Mouse (Mus musculus) cerebellum, postnatal 10 days (tissue): ENCODE measurements around the gene Cep128.
"Not testable (repeated sequence)": the region's sequence is repeated elsewhere in the genome, so short reads cannot be mapped to it uniquely, and the experiment has no call there.

Experiments used
- DNase-seq, 2 experiments: peaks; one replicate each; pipeline ENCODE4 v3.0.0; 2021; ENCODE audit warnings: mixed read lengths in 2 of 2

Gene Cep128

GRCm38 (mm10) chr12:91059704-91060318, 324.4 kb downstream of the Cep128 start:
- no peak for DNase-seq

- peak; percentile 48 to 64 for DNase-seq
Observed at GRCm38 (mm10) chr12:91056885-91057284, 327.3 kb downstream of the Cep128 start.

GRCm38 (mm10) chr12:91052301-91052700, 331.9 kb downstream of the Cep128 start:
- peak in 1 of 2 experiments; percentile 31 for DNase-seq

GRCm38 (mm10) chr12:91050593-91051325, 333.4 kb downstream of the Cep128 start:
- peak; percentile 84 to 86 for DNase-seq

GRCm38 (mm10) chr12:91041363-91041762, 342.8 kb downstream of the Cep128 start:
- DNase-seq, result no peak

GRCm38 (mm10) chr12:91040267-91040905, 343.8 kb downstream of the Cep128 start:
- DNase-seq, result peak; percentile 47 to 53

- no peak for DNase-seq
Observed at GRCm38 (mm10) chr12:91029116-91029515, 355.1 kb downstream of the Cep128 start.

- no peak for DNase-seq
Observed at GRCm38 (mm10) chr12:91027681-91028080, 356.5 kb downstream of the Cep128 start.

GRCm38 (mm10) chr12:91027100-91027499, 357.1 kb downstream of the Cep128 start:
- DNase-seq, result no peak

- DNase-seq, result no peak
Observed at GRCm38 (mm10) chr12:91015075-91015474, 369.1 kb downstream of the Cep128 start.

- DNase-seq, result no peak
Observed at GRCm38 (mm10) chr12:91013043-91013442, 371.2 kb downstream of the Cep128 start.

- DNase-seq, result peak; percentile 18
Observed at GRCm38 (mm10) chr12:91012184-91012583, 372.0 kb downstream of the Cep128 start.

- DNase-seq, result no peak
Observed at GRCm38 (mm10) chr12:91008736-91009135, 375.5 kb downstream of the Cep128 start.

GRCm38 (mm10) chr12:91008170-91008569, 376.0 kb downstream of the Cep128 start:
- DNase-seq, result no peak

GRCm38 (mm10) chr12:90997539-90997938, 386.7 kb downstream of the Cep128 start:
- peak; percentile 64 to 73 for DNase-seq

- DNase-seq, result no peak
Observed at GRCm38 (mm10) chr12:90993331-90993730, 390.9 kb downstream of the Cep128 start.

- DNase-seq, result no peak
Observed at GRCm38 (mm10) chr12:90987782-90988181, 396.4 kb downstream of the Cep128 start.

GRCm38 (mm10) chr12:90987259-90987658, 396.9 kb downstream of the Cep128 start:
- no peak for DNase-seq

- DNase-seq, result no peak
Observed at GRCm38 (mm10) chr12:90982018-90982417, 402.2 kb downstream of the Cep128 start.

- not testable (repeated sequence) for DNase-seq
Observed at GRCm38 (mm10) chr12:90976406-90976805, 407.8 kb downstream of the Cep128 start.

GRCm38 (mm10) chr12:90975429-90975828, 408.8 kb downstream of the Cep128 start:
- no peak for DNase-seq

GRCm38 (mm10) chr12:90971156-90971555, 413.1 kb downstream of the Cep128 start:
- no peak for DNase-seq

- peak; percentile 66 to 75 for DNase-seq
Observed at GRCm38 (mm10) chr12:90961386-90962017, 422.7 kb downstream of the Cep128 start.
